Mouse (Mus musculus) gastrocnemius, postnatal 10 days (tissue): ENCODE measurements around the gene Trim80. TPM values are rescaled to one million over a fixed set of nuclear protein-coding genes. Genes with fewer than 3 reads are reported as not detected.
"Not testable (repeated sequence)": the region's sequence is repeated elsewhere in the genome, so short reads cannot be mapped to it uniquely, and the experiment has no call there.

Source experiments
- DNase-seq: peaks from one replicate; pipeline ENCODE4 v3.0.0; 2021; ENCODE audit warnings: mixed read lengths
- total RNA-seq, 2 experiments: library from RNA; stranded (reverse); gene quantifications; 2 replicates each; pipeline ENCODE4 v1.2.3; 2021

Trim80 gene
- total RNA-seq, 2 experiments from 2014 or later: not detected

- DNase-seq: peak; percentile 43
These were observed 11.0 kb upstream of the Trim80 start for GRCm38 (mm10) chr11:115429307-115429706.

- no peak for DNase-seq
These were observed 9.8 kb upstream of the Trim80 start for GRCm38 (mm10) chr11:115430561-115430960.

GRCm38 (mm10) chr11:115432814-115433213 is 7.5 kb upstream of the Trim80 start:
- no peak for DNase-seq

- no peak for DNase-seq
These were observed 7.0 kb upstream of the Trim80 start for GRCm38 (mm10) chr11:115433342-115433741.

- DNase-seq: peak; percentile 41
These were observed 4.6 kb upstream of the Trim80 start for GRCm38 (mm10) chr11:115435596-115436337.

- no peak for DNase-seq
These were observed 2.7 kb upstream of the Trim80 start for GRCm38 (mm10) chr11:115437571-115438122.

GRCm38 (mm10) chr11:115439326-115439725 is 1.0 kb upstream of the Trim80 start:
- no peak for DNase-seq

- no peak for DNase-seq
These were observed 1.1 kb downstream of the Trim80 start for GRCm38 (mm10) chr11:115441417-115441816.

GRCm38 (mm10) chr11:115446906-115447305 is 6.6 kb downstream of the Trim80 start:
- DNase-seq: no peak

- DNase-seq: no peak
These were observed 7.1 kb downstream of the Trim80 start for GRCm38 (mm10) chr11:115447321-115447885.

GRCm38 (mm10) chr11:115448075-115448474 is 7.7 kb downstream of the Trim80 start:
- DNase-seq: no peak

- DNase-seq: no peak
These were observed 8.7 kb downstream of the Trim80 start for GRCm38 (mm10) chr11:115448998-115449397.

- DNase-seq: no peak
These were observed 9.8 kb downstream of the Trim80 start for GRCm38 (mm10) chr11:115450176-115450575.

- DNase-seq: no peak
These were observed 11.5 kb downstream of the Trim80 start for GRCm38 (mm10) chr11:115451781-115452241.

- DNase-seq: no peak
These were observed 12.0 kb downstream of the Trim80 start for GRCm38 (mm10) chr11:115452281-115452860.

- DNase-seq: no peak
These were observed 13.0 kb downstream of the Trim80 start for GRCm38 (mm10) chr11:115453306-115453705.

- DNase-seq: not testable (repeated sequence)
These were observed 14.5 kb downstream of the Trim80 start for GRCm38 (mm10) chr11:115454822-115455221.

- no peak for DNase-seq
These were observed 15.3 kb downstream of the Trim80 start for GRCm38 (mm10) chr11:115455619-115456018.

- DNase-seq: no peak
These were observed 15.8 kb downstream of the Trim80 start for GRCm38 (mm10) chr11:115456182-115456581.

GRCm38 (mm10) chr11:115457405-115457804 is 17.1 kb downstream of the Trim80 start:
- no peak for DNase-seq

- no peak for DNase-seq
These were observed 20.6 kb downstream of the Trim80 start for GRCm38 (mm10) chr11:115460976-115461375.

GRCm38 (mm10) chr11:115461846-115462242 is 21.5 kb downstream of the Trim80 start:
- DNase-seq: no peak

GRCm38 (mm10) chr11:115462243-115462891 is 22.0 kb downstream of the Trim80 start, which contains the start of gene Slc16a5:
Gene Slc16a5, plus strand, starts transcription at chr11:115462474.
- no peak for DNase-seq
